Mouse (Mus musculus) myocyte (in vitro differentiated cells): ENCODE data around the gene Pml.

Experiments
- POLR2A ChIP-seq: IDR thresholded peaks from one replicate; pipeline ENCODE4 v1.6.1; 2011; ENCODE audit warnings: low read depth, mild to moderate bottlenecking, control low read depth, moderate library complexity; ENCODE audit not compliant: insufficient read length
- TCF12 ChIP-seq: IDR thresholded peaks from one replicate; pipeline ENCODE4 v1.6.1; 2011; ENCODE audit warnings: mild to moderate bottlenecking, control low read depth; ENCODE audit not compliant: poor library complexity, insufficient read depth, severe bottlenecking

DNA sequence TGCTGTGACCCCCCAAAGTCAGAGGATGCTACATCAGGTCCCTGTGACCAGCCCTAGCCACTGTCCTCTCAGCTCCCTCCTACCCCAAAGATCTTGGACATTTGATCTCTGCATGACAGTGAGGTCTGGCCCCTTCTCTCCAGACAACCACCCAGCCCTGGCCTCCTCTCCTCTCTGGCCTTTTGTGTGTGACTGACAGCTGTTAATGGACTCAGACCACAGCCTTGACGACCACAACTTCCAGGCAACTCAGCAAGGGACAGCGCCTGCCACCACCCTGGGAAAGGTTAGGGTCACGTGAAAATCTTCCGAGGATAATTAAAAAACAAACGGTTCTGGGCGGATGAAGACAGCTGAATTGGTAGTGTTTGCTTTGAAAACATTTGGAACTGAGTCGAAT, 44.9 kb upstream of the Pml start:
- no peak for TF ChIP-seq POLR2A
- peak; percentile 22 for TF ChIP-seq TCF12
